Mouse (Mus musculus): Measurements from ENCODE around the gene Ar. TPM values are rescaled to one million over a fixed set of nuclear protein-coding genes. Genes with fewer than 3 reads are reported as not detected.

The Ar gene
- total RNA-seq (2014; fragmentation: Nextera tagmentation) (0.11 and 0.17 TPM in 2 replicates), total RNA-seq (2017) (0.04 and 0.19 TPM in 2 replicates)

GRCm38 (mm10) chrX:98148531-98149342 lies at the start of gene Ar:
Ar (plus strand) TSS chrX:98148769.
- ATAC-seq (replicated peaks; ENCODE audit: low FRiP score, low TSS enrichment, poor library complexity, severe bottlenecking) = 0 out of 2 replicates have a peak, but pooled peaks have one; percentile 52

GRCm38 (mm10) chrX:98149724-98150392 lies 1.3 kb downstream of the Ar start:
- no peak for ATAC-seq (replicated peaks; ENCODE audit: low FRiP score, low TSS enrichment, poor library complexity, severe bottlenecking)

- no peak for ATAC-seq (replicated peaks; ENCODE audit: low FRiP score, low TSS enrichment, poor library complexity, severe bottlenecking)
Measured at GRCm38 (mm10) chrX:98150393-98151119, 2.0 kb downstream of the Ar start.

- ATAC-seq (replicated peaks; ENCODE audit: low FRiP score, low TSS enrichment, poor library complexity, severe bottlenecking) = no peak
Measured at GRCm38 (mm10) chrX:98189759-98190158, 41.2 kb downstream of the Ar start.

- ATAC-seq (replicated peaks; ENCODE audit: low FRiP score, low TSS enrichment, poor library complexity, severe bottlenecking) = no peak
Measured at GRCm38 (mm10) chrX:98205766-98206165, 57.2 kb downstream of the Ar start.

- ATAC-seq (replicated peaks; ENCODE audit: low FRiP score, low TSS enrichment, poor library complexity, severe bottlenecking) = no peak
Measured at GRCm38 (mm10) chrX:98207166-98207565, 58.6 kb downstream of the Ar start.

GRCm38 (mm10) chrX:98216103-98216502 lies 67.5 kb downstream of the Ar start:
- no peak for ATAC-seq (replicated peaks; ENCODE audit: low FRiP score, low TSS enrichment, poor library complexity, severe bottlenecking)

GRCm38 (mm10) chrX:98239011-98239410 lies 90.4 kb downstream of the Ar start:
- ATAC-seq (replicated peaks; ENCODE audit: low FRiP score, low TSS enrichment, poor library complexity, severe bottlenecking) = no peak

- no peak for ATAC-seq (replicated peaks; ENCODE audit: low FRiP score, low TSS enrichment, poor library complexity, severe bottlenecking)
Measured at GRCm38 (mm10) chrX:98245108-98245507, 96.5 kb downstream of the Ar start.

- ATAC-seq (replicated peaks; ENCODE audit: low FRiP score, low TSS enrichment, poor library complexity, severe bottlenecking) = no peak
Measured at GRCm38 (mm10) chrX:98248363-98248762, 99.8 kb downstream of the Ar start.

- no peak for ATAC-seq (replicated peaks; ENCODE audit: low FRiP score, low TSS enrichment, poor library complexity, severe bottlenecking)
Measured at GRCm38 (mm10) chrX:98259620-98260019, 111.1 kb downstream of the Ar start.

- ATAC-seq (replicated peaks; ENCODE audit: low FRiP score, low TSS enrichment, poor library complexity, severe bottlenecking) = no peak
Measured at GRCm38 (mm10) chrX:98265755-98266154, 117.2 kb downstream of the Ar start.

GRCm38 (mm10) chrX:98271361-98271760 lies 122.8 kb downstream of the Ar start:
- no peak for ATAC-seq (replicated peaks; ENCODE audit: low FRiP score, low TSS enrichment, poor library complexity, severe bottlenecking)

GRCm38 (mm10) chrX:98291763-98292162 lies 143.2 kb downstream of the Ar start:
- no peak for ATAC-seq (replicated peaks; ENCODE audit: low FRiP score, low TSS enrichment, poor library complexity, severe bottlenecking)

- ATAC-seq (replicated peaks; ENCODE audit: low FRiP score, low TSS enrichment, poor library complexity, severe bottlenecking) = no peak
Measured at GRCm38 (mm10) chrX:98300685-98301084, 152.1 kb downstream of the Ar start.

GRCm38 (mm10) chrX:98301924-98302323 lies 153.4 kb downstream of the Ar start:
- ATAC-seq (replicated peaks; ENCODE audit: low FRiP score, low TSS enrichment, poor library complexity, severe bottlenecking) = no peak

- no peak for ATAC-seq (replicated peaks; ENCODE audit: low FRiP score, low TSS enrichment, poor library complexity, severe bottlenecking)
Measured at GRCm38 (mm10) chrX:98315961-98316360, 167.4 kb downstream of the Ar start.

GRCm38 (mm10) chrX:98317483-98317882 lies 168.9 kb downstream of the Ar start:
- ATAC-seq (replicated peaks; ENCODE audit: low FRiP score, low TSS enrichment, poor library complexity, severe bottlenecking) = no peak

GRCm38 (mm10) chrX:98323105-98323504 lies 174.5 kb downstream of the Ar start:
- ATAC-seq (replicated peaks; ENCODE audit: low FRiP score, low TSS enrichment, poor library complexity, severe bottlenecking) = no peak

- ATAC-seq (replicated peaks; ENCODE audit: low FRiP score, low TSS enrichment, poor library complexity, severe bottlenecking) = no peak
Measured at GRCm38 (mm10) chrX:98347481-98347880, 198.9 kb downstream of the Ar start.

Measured in megakaryocyte-erythroid progenitor cell, adult 5-6 weeks (primary cell).